Mouse (Mus musculus) embryo, embryonic 11 days (tissue): ENCODE data around the gene Rps19.
A peak's percentile ranks its signal among the peaks of the same experiment; 100 is the strongest.

Source experiments
- DNase-seq: peaks from one replicate; pipeline ENCODE4 v3.0.0-alpha.2; 2015

Rps19 gene

DNA sequence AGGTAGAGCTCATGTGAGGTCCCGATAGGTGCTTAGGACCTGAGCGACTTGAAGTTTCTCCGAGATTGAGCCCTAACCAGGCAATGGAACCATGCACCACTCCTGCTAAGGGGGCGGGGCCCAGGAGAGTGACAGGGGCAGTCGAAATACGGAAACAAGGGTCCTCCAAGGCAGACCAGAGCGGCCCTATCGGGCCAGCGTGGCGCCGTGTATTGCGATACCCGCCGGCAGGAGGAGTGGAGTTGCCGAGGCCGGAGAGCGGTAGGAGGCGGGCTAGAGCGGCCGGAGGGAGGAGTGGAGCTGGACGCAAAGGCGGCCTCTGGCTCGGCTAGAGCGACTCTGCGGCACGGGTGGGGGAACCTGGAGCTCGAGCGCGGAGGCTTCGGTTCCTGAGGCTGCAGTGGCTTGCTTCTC, 19.9 kb downstream of the Rps19 start:
- DNase-seq: peak; percentile 99

DNA sequence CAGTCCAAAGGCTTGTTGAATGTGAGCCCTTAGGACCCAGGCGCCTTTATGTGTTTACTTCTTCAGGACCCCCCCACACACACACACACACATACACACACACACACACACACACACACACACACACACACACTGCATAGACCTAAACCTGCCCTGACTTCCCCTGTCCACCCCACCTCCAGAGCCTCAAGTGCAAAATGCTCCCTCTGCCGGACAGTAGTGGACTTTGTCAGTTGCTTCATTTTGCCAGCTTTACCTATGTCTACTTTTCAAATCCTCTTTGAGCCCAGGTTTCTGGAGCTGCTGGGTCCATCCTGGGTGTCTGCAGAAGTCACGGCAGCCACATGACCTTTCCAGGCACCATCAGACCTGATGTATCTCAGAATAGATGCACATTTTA, 20.8 kb downstream of the Rps19 start:
- DNase-seq: peak; percentile 85

DNA sequence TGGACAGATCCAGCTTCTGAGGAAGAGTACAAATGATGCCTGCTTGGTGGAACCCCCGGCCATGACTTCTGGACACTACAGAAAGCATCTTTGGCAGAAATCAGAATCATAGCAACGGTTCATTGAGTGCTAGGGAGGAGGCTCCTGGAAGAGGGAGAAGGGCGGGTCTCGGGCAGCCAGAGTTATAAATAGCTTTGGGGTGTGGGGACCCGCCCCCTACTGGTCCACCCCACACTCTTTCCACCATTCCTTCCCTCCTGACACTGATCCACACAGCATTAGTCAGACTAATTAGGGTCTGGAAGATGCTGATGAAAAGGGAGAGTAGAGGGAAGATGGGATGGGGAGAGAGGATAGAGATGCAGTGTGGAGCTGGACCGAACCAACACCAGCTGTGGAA, 22.4 kb downstream of the Rps19 start:
- no peak for DNase-seq

DNA sequence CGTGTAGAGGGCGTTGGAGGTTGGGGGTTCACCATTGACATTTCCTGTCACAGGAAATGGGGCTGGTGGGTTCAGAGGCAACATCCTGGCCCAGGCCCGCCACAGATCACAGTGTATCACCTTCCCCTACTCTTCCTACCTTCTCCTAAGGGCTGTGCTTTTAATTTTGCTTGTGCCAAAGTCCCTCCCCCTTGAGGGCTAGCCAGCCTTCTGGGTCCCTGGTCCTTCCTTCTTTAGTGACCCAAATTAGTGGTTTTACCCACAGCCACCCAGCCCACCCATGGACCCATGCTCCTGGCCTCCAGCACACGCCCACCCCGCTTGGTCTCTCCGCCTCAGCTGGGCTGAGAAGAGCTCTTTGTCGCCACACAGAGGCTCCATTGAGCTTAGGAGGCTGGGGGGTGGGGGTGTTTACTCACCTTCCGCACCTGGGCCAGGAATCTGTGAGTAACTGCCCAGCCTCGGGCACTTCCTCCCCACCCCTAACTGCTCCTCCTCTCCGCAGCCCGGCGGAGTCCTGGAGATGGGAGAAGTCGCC, 23.1 kb downstream of the Rps19 start:
- peak; percentile 50 for DNase-seq

DNA sequence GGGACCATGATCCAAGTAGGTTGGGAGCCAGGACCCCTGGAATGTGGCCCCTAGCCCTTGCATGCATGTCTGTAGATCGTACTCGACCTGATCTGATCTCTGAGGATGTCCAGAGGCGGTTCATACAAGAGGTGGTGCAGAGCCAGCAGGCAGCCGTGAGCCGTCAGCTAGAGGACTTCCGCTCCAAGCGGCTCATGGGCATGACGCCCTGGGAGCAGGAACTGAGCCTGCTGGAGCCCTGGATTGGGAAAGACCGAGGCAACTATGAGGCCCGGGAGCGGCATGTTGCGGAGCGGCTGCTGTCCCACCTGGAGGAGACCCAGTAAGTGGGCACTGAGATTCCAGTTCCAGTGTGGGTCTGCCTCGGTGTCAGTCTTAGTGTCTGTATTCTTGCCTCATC, 28.3 kb downstream of the Rps19 start:
- no peak for DNase-seq

DNA sequence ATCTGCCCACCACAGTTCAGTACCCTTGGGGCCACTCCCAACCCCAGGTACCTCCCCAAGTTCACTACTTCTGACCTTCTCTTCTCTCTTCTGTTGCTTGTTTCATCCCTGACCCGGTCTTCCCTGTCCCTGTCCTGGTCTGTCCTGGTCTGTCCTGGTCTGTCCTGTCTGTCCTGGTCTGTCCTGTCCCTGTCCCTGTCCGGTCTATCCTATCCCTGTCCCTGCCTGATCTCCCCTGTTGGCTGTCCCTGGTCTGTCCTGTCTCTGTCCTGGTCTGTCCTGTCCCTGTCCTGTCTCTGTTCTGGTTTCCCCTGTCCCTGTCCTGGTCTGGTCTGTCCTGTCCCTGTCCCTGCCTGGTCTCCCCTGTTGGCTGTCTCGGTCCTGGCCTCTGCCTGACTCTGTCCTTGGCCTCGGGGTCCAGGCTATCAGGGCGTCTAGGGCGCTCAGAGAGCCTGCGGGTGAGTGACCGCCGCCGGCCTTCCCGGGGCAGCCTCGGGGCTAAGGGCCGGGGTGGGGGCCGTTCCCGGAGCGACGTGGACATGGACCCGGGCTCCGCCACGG, 34.7 kb downstream of the Rps19 start:
- no peak for DNase-seq

DNA sequence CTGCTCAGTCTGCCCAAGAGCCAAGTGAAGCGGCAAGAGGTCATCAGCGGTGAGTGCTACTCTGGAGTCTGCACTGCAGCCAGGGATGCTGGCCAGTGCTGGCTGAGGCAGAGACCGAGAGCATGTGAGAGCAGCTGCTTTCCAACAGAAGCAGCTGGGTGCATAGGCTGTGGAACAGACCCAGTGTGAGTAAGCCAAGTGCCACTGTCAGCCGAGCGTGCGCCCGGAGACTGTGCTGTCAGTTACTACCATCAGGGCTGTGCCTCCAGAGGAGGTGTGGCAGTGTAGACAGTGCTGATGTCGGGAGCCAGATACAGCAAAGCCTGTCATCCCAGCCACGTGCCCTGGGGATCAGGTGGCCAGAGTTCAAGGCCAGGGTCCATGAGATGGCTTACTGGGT, 35.6 kb downstream of the Rps19 start:
- no peak for DNase-seq

DNA sequence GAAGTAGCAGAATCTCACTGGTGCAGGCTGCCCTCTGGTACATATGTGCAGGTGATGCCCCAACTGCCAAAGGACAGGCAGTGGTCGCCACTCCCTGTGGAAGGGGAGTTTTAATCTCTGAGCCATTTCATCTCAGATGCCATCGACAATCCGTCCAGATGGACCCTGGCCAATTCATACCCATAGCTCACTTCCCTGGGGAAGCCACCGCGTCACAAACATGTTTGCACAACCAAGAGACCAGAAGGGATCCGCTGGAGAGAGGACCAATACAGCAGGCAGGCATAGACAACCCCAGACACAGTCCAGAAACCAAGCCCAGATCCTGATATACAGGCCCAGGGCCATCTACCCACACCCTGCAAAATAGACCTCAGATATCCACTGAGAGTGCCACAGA, 46.3 kb downstream of the Rps19 start:
- no peak for DNase-seq

DNA sequence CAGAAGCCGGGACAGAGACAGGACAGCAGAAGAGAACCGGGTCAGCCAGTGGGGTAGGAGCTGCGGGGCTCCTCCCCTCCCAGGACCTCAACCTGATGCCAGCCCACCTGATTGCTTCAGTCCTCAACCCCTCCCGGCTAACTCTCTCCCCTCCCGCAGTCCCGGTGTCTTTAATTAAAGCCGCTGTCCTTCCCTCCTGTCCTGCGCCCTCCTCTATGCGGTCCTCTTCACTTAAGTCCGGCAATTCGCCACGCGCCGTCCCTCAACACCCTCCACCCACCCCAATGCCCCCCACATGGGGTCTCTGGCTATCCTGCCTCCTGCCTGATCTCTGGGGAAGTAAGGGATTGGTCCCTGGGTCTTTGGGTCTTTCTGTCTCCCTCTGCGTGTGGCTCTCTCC, 47.5 kb downstream of the Rps19 start:
- DNase-seq: no peak
